19 mouse cellular contexts compared by ENCODE assay signal in the genomic region with DNA sequence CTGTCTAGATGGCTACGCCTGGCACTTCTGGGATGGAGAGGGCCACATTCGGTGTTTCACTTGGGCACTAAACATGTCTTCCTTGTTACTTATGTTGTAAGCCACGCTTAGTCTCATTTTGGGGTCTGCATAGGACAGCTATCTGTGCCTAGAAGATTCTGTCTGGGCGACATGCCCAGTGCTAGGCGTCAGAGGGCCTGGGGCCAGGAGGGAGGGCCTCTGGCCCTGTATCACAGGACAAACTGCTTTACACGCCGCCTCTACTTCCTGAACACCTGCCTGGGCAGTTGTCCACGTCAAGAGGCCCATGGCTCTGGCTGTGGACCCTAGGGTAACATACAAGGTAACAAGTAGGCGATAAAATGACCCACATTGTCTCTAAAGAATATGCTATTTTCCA. TPM values are rescaled to one million over a fixed set of nuclear protein-coding genes. Genes with fewer than 3 reads are reported as not detected.
DNase-seq lines count a peak whose midpoint lies in the region; ATAC-seq and TF ChIP-seq lines count a peak whose summit lies in the region.
"Had no signal": no experiment of that assay in that cellular context is flagged by ENCODE, and none has a peak within 500 bp of the region (broad histone marks: within the 10 kb centered on the region; RNA-seq: fewer than 3 reads in every experiment).

No protein-coding gene starts in this region.

- H3K27me3 ChIP-seq in liver, adult 2 months (ENCODE audit: control insufficient read depth, insufficient read depth, low read length), result no peaks in the 10 kb centered on the region
- no peaks in the 10 kb centered on the region for H3K27me3 ChIP-seq in liver, embryonic 11.5 days (replicated peaks; ENCODE audit: control insufficient read depth, insufficient read depth, low read length)
- H3K27me3 ChIP-seq: liver, embryonic 12.5 days; megakaryocyte, embryonic 14.5 days had no signal

- no peaks in the 10 kb centered on the region for H3K4me1 ChIP-seq in liver, adult 2 months (ENCODE audit: control insufficient read depth, insufficient read depth, low read length)
- peaks cover 2% of the 10 kb centered on the region; the same call in 1 of the 2 replicates for H3K4me1 ChIP-seq in liver, embryonic 11.5 days (replicated peaks; ENCODE audit: control insufficient read depth, insufficient read depth, low read length)

- 55% methylated on average over 9 of the region's 9 CpGs for WGBS in liver, adult 2 months
- 85% methylated on average over 9 of the region's 9 CpGs for WGBS in liver, embryonic 11.5 days

- no peaks in the 10 kb centered on the region for H3K36me3 ChIP-seq in liver, adult 2 months (ENCODE audit: control insufficient read depth, insufficient read depth, low read length)
- no peaks in the 10 kb centered on the region for H3K36me3 ChIP-seq in liver, embryonic 11.5 days (ENCODE audit: control insufficient read depth, insufficient read depth, low read length)

- no peak for TF ChIP-seq CTCF in liver, adult 2 months (IDR thresholded peaks at IDR 0.05; ENCODE audit: low read depth, low read length)

- DNase-seq in cerebellum, postnatal 25 days, result peak; percentile 59 to 69
- DNase-seq in cerebellum, adult 9-10 months, result no peak
- DNase-seq in liver, adult 2 months (ENCODE audit: extremely low read depth, low read depth, low spot score), result peak; percentile 46
- no peak for DNase-seq in liver, embryonic 11.5 days (ENCODE audit: low spot score)
- DNase-seq in heart, postnatal 4 days, result peak; percentile 72
- DNase-seq in adrenal gland, postnatal 25 days, result no peak
- no peak for DNase-seq in spleen, adult 12 weeks (ENCODE audit: low spot score)
- DNase-seq: adrenal gland, postnatal 14 days; B cell, adult 2 months; kidney, adult 18-20 months; kidney, postnatal 4 days; thymus, adult 18-20 months had no signal

- no peak for ATAC-seq in liver, embryonic 11.5 days (replicated peaks; ENCODE audit: low FRiP score)
- ATAC-seq in megakaryocyte-erythroid progenitor cell, adult 5-6 weeks (replicated peaks; ENCODE audit: low FRiP score, low TSS enrichment, poor library complexity, severe bottlenecking), result peak; percentile 51
- ATAC-seq: liver, embryonic 12.5 days had no signal

- H3K9me3 ChIP-seq in liver, embryonic 11.5 days (ENCODE audit: control insufficient read depth, low read length), result no peaks in the 10 kb centered on the region
- H3K9me3 ChIP-seq: embryonic facial prominence, embryonic 10.5 days; liver, embryonic 12.5 days; megakaryocyte, embryonic 14.5 days had no signal

- H3K4me2 ChIP-seq in liver, embryonic 11.5 days, result no peak overlapping the region
- H3K4me2 ChIP-seq: hindbrain, embryonic 14.5 days; liver, embryonic 12.5 days had no signal

- H3K27ac ChIP-seq in liver, adult 2 months (replicated peaks; ENCODE audit: insufficient read depth, low read depth, low read length), result no peak overlapping the region
- H3K27ac ChIP-seq in liver, embryonic 11.5 days (ENCODE audit: low read depth, low read length), result no peak overlapping the region
- H3K27ac ChIP-seq: embryonic facial prominence, embryonic 10.5 days; hindbrain, embryonic 14.5 days; liver, embryonic 12.5 days had no signal

- no peak overlapping the region for H3K4me3 ChIP-seq in liver, adult 2 months (ENCODE audit: insufficient read depth, low read depth, low read length)
- H3K4me3 ChIP-seq in liver, embryonic 11.5 days (ENCODE audit: low read depth, low read length), result no peak overlapping the region
- H3K4me3 ChIP-seq: embryonic facial prominence, embryonic 10.5 days; left cerebral cortex, adult 2 months; liver, embryonic 12.5 days; megakaryocyte, embryonic 14.5 days; myocyte had no signal

- no peaks in the 10 kb centered on the region for H3K79me2 ChIP-seq in liver, adult 2 months (ENCODE audit: control insufficient read depth, insufficient read depth, low read length)

- H3K9ac ChIP-seq in liver, adult 2 months (ENCODE audit: low read depth, low read length), result no peak overlapping the region
- H3K9ac ChIP-seq in liver, embryonic 11.5 days (ENCODE audit: low read depth, low read length), result no peak overlapping the region
- H3K9ac ChIP-seq: hindbrain, embryonic 14.5 days; liver, embryonic 12.5 days had no signal

- TF ChIP-seq POLR2A in liver, adult 2 months (IDR thresholded peaks at IDR 0.05; ENCODE audit: extremely low read depth, insufficient read depth, low read length), result no peak

RNA-seq across cellular contexts. Expression of a gene that starts 5.0 kb away (rescaled TPM):
- 0.07 TPM in 1 of 2 replicates, not detected in the other for total RNA-seq in liver, adult 2 months (2014; rRNA removed)
- 0.02 and 0.05 TPM in 2 replicates for polyA plus RNA-seq in liver, adult 2 months (2012; rRNA removed)
- 0.38 and 0.58 TPM in 2 replicates for polyA plus RNA-seq in liver, embryonic 11.5 days (2014; fragmentation: Nextera tagmentation; extraction: Ambion mirVana)
- total RNA-seq in heart, postnatal 4 days (2021), result 1 to 10 TPM; 1.8 to 2.3 TPM
- total RNA-seq in megakaryocyte-erythroid progenitor cell, adult 5-6 weeks (2014; fragmentation: Nextera tagmentation), result not detected in 2 replicates
- not detected in 2 replicates for total RNA-seq in megakaryocyte-erythroid progenitor cell, adult 5-6 weeks (2017)
- total RNA-seq in adrenal gland, postnatal 25 days (2021), result 3.5 and 4.8 TPM in 2 replicates

RNA-seq across cellular contexts. Expression of a gene that starts 22.9 kb away (rescaled TPM):
- total RNA-seq in liver, adult 2 months (2014; rRNA removed), result 0.18 and 0.54 TPM in 2 replicates
- 0.56 and 1.6 TPM in 2 replicates for polyA plus RNA-seq in liver, adult 2 months (2012; rRNA removed)
- polyA plus RNA-seq in liver, embryonic 11.5 days (2014; fragmentation: Nextera tagmentation; extraction: Ambion mirVana), result 1.5 and 1.6 TPM in 2 replicates
- total RNA-seq in heart, postnatal 4 days (2021), result under 1 TPM; 0.47 to 0.74 TPM
- total RNA-seq in megakaryocyte-erythroid progenitor cell, adult 5-6 weeks (2014; fragmentation: Nextera tagmentation), result 0.79 TPM in 1 of 2 replicates, not detected in the other
- 0.08 TPM in 1 of 2 replicates, not detected in the other for total RNA-seq in megakaryocyte-erythroid progenitor cell, adult 5-6 weeks (2017)
- 0.49 and 0.57 TPM in 2 replicates for total RNA-seq in adrenal gland, postnatal 25 days (2021)

RNA-seq across cellular contexts. Expression of a gene that starts 32.3 kb away (rescaled TPM):
- 1.6 and 2.6 TPM in 2 replicates for total RNA-seq in liver, adult 2 months (2014; rRNA removed)
- polyA plus RNA-seq in liver, adult 2 months (2012; rRNA removed), result 2.2 and 7.4 TPM in 2 replicates
- 49.4 and 52.0 TPM in 2 replicates for polyA plus RNA-seq in liver, embryonic 11.5 days (2014; fragmentation: Nextera tagmentation; extraction: Ambion mirVana)
- total RNA-seq in heart, postnatal 4 days (2021), result 10 to 100 TPM; 10.8 to 10.9 TPM
- total RNA-seq in megakaryocyte-erythroid progenitor cell, adult 5-6 weeks (2014; fragmentation: Nextera tagmentation), result 28.0 and 31.0 TPM in 2 replicates
- 40.1 and 74.7 TPM in 2 replicates for total RNA-seq in megakaryocyte-erythroid progenitor cell, adult 5-6 weeks (2017)
- 9.8 and 15.8 TPM in 2 replicates for total RNA-seq in adrenal gland, postnatal 25 days (2021)

RNA-seq across cellular contexts. Expression of a gene that starts 50.5 kb away (rescaled TPM):
- 36.5 and 57.1 TPM in 2 replicates for total RNA-seq in liver, adult 2 months (2014; rRNA removed)
- polyA plus RNA-seq in liver, adult 2 months (2012; rRNA removed), result 43.5 and 70.7 TPM in 2 replicates
- 13.4 and 15.1 TPM in 2 replicates for polyA plus RNA-seq in liver, embryonic 11.5 days (2014; fragmentation: Nextera tagmentation; extraction: Ambion mirVana)
- total RNA-seq in heart, postnatal 4 days (2021), result 10 to 100 TPM; 23.3 to 28.2 TPM
- total RNA-seq in megakaryocyte-erythroid progenitor cell, adult 5-6 weeks (2014; fragmentation: Nextera tagmentation), result 7.5 and 7.9 TPM in 2 replicates
- 5.3 and 6.0 TPM in 2 replicates for total RNA-seq in megakaryocyte-erythroid progenitor cell, adult 5-6 weeks (2017)
- 13.1 and 16.0 TPM in 2 replicates for total RNA-seq in adrenal gland, postnatal 25 days (2021)

RNA-seq across cellular contexts. Expression of a gene that starts 56.4 kb away (rescaled TPM):
- total RNA-seq in liver, adult 2 months (2014; rRNA removed), result 3.9 and 5.2 TPM in 2 replicates
- polyA plus RNA-seq in liver, adult 2 months (2012; rRNA removed), result 6.4 and 6.5 TPM in 2 replicates
- polyA plus RNA-seq in liver, embryonic 11.5 days (2014; fragmentation: Nextera tagmentation; extraction: Ambion mirVana), result 4.6 and 5.7 TPM in 2 replicates
- total RNA-seq in heart, postnatal 4 days (2021), result 10 to 100 TPM; 20.6 to 21.5 TPM
- 10.9 and 19.5 TPM in 2 replicates for total RNA-seq in megakaryocyte-erythroid progenitor cell, adult 5-6 weeks (2014; fragmentation: Nextera tagmentation)
- 13.6 and 14.7 TPM in 2 replicates for total RNA-seq in megakaryocyte-erythroid progenitor cell, adult 5-6 weeks (2017)
- total RNA-seq in adrenal gland, postnatal 25 days (2021), result 22.5 and 31.2 TPM in 2 replicates

Comparison
In these comparisons a context has a peak if more than half of its experiments do, and no peak if none do; other contexts are left out.
1. DNase-seq: peak in cerebellum, postnatal 25 days (2 of 2), liver, adult 2 months (single experiment) and heart, postnatal 4 days (single experiment); none in cerebellum, adult 9-10 months (single experiment), liver, embryonic 11.5 days (single experiment), adrenal gland, postnatal 25 days (single experiment) and spleen, adult 12 weeks (single experiment).